Mouse (Mus musculus): ENCODE measurements around the gene Chchd6. TPM values are rescaled to one million over a fixed set of nuclear protein-coding genes. Genes with fewer than 3 reads are reported as not detected.
A peak's percentile ranks its signal among the peaks of the same experiment; 100 is the strongest.

Chchd6 gene
- total and polyA plus RNA-seq, 2 experiments from 2014 or later = 105 to 180 TPM

GRCm38 (mm10) chr6:89555971-89556370, 39.5 kb downstream of the Chchd6 start:
- Histone ChIP-seq H3K27me3 (ENCODE audit: insufficient read depth, low read length) (no peaks in the 10 kb centered on the region), H3K4me1 (ENCODE audit: insufficient read depth, low read length) (no peaks in the 10 kb centered on the region), H3K36me3 (ENCODE audit: insufficient read depth, low read length) (0 out of 2 replicates have a peak, but pooled peaks cover 4% of the 10 kb centered on the region), H3K4me3 (ENCODE audit: low read length) (no peak overlapping the region), H3K9ac (replicated peaks; ENCODE audit: low read length) (no peak overlapping the region), H3K27ac (no peak overlapping the region), H3K9me3 (ENCODE audit: low read length) (no peaks in the 10 kb centered on the region), H3K4me2 (ENCODE audit: low read depth, low read length) (no peak overlapping the region)
- no peak for DNase-seq (ENCODE audit: low spot score)
- WGBS = 80% methylated on average over 1 of the region's 1 CpGs
- TF ChIP-seq CTCF (IDR thresholded peaks at IDR 0.05; ENCODE audit: low read depth) = no peak
- no peak for ATAC-seq

GRCm38 (mm10) chr6:89554029-89554428, 41.4 kb downstream of the Chchd6 start:
- Histone ChIP-seq H3K27ac (no peak overlapping the region), H3K4me3 (ENCODE audit: low read length) (no peak overlapping the region), H3K36me3 (ENCODE audit: insufficient read depth, low read length) (0 out of 2 replicates have a peak, but pooled peaks cover 4% of the 10 kb centered on the region), H3K4me1 (ENCODE audit: insufficient read depth, low read length) (no peaks in the 10 kb centered on the region), H3K4me2 (ENCODE audit: low read depth, low read length) (no peak overlapping the region), H3K27me3 (ENCODE audit: insufficient read depth, low read length) (no peaks in the 10 kb centered on the region), H3K9me3 (ENCODE audit: low read length) (no peaks in the 10 kb centered on the region), H3K9ac (replicated peaks; ENCODE audit: low read length) (no peak overlapping the region)
- ATAC-seq (no peak), DNase-seq (ENCODE audit: low spot score) (no peak)
- 81% methylated on average over 5 of the region's 5 CpGs for WGBS
- no peak for TF ChIP-seq CTCF (IDR thresholded peaks at IDR 0.05; ENCODE audit: low read depth)

- Histone ChIP-seq H3K4me2 (ENCODE audit: low read depth, low read length) (no peak overlapping the region), H3K4me3 (ENCODE audit: low read length) (no peak overlapping the region), H3K4me1 (ENCODE audit: insufficient read depth, low read length) (no peaks in the 10 kb centered on the region), H3K27me3 (ENCODE audit: insufficient read depth, low read length) (no peaks in the 10 kb centered on the region), H3K9me3 (ENCODE audit: low read length) (no peaks in the 10 kb centered on the region), H3K36me3 (ENCODE audit: insufficient read depth, low read length) (0 out of 2 replicates have a peak, but pooled peaks cover 4% of the 10 kb centered on the region), H3K9ac (replicated peaks; ENCODE audit: low read length) (no peak overlapping the region), H3K27ac (no peak overlapping the region)
- ATAC-seq = peak; percentile 86
- TF ChIP-seq CTCF (IDR thresholded peaks at IDR 0.05; ENCODE audit: low read depth) = peak; percentile 97
- peak; percentile 90 for DNase-seq (ENCODE audit: low spot score)
- WGBS = 3% methylated on average over 4 of the region's 4 CpGs
Observed at GRCm38 (mm10) chr6:89553012-89553704, 42.3 kb downstream of the Chchd6 start.

- Histone ChIP-seq H3K27me3 (ENCODE audit: insufficient read depth, low read length) (no peaks in the 10 kb centered on the region), H3K9ac (replicated peaks; ENCODE audit: low read length) (no peak overlapping the region), H3K4me1 (ENCODE audit: insufficient read depth, low read length) (no peaks in the 10 kb centered on the region), H3K4me3 (ENCODE audit: low read length) (no peak overlapping the region), H3K27ac (no peak overlapping the region), H3K36me3 (ENCODE audit: insufficient read depth, low read length) (0 out of 2 replicates have a peak, but pooled peaks cover 4% of the 10 kb centered on the region), H3K9me3 (ENCODE audit: low read length) (no peaks in the 10 kb centered on the region), H3K4me2 (ENCODE audit: low read depth, low read length) (no peak overlapping the region)
- no peak for DNase-seq (ENCODE audit: low spot score)
- ATAC-seq = peak; percentile 24; the same call in 1 of the 2 replicates
- WGBS = 80% methylated on average over 6 of the region's 6 CpGs
- TF ChIP-seq CTCF (IDR thresholded peaks at IDR 0.05; ENCODE audit: low read depth) = no peak
Observed at GRCm38 (mm10) chr6:89552321-89553011, 43.0 kb downstream of the Chchd6 start.

- H3K4me2 ChIP-seq (ENCODE audit: low read depth, low read length) = no peak overlapping the region
- ATAC-seq (no peak), DNase-seq (ENCODE audit: low spot score) (no peak)
- WGBS = 53% methylated on average over 3 of the region's 3 CpGs
- no peaks in the 10 kb centered on the region for H3K27me3 ChIP-seq (ENCODE audit: insufficient read depth, low read length)
- no peaks in the 10 kb centered on the region for H3K9me3 ChIP-seq (ENCODE audit: low read length)
- H3K36me3 ChIP-seq (ENCODE audit: insufficient read depth, low read length) = no peaks in the 10 kb centered on the region
- H3K4me3 ChIP-seq (ENCODE audit: low read length) = no peak overlapping the region
- H3K4me1 ChIP-seq (ENCODE audit: insufficient read depth, low read length) = no peaks in the 10 kb centered on the region
- no peak overlapping the region for H3K27ac ChIP-seq
- no peak overlapping the region for H3K9ac ChIP-seq (replicated peaks; ENCODE audit: low read length)
- no peak for TF ChIP-seq CTCF (IDR thresholded peaks at IDR 0.05; ENCODE audit: low read depth)
Observed at GRCm38 (mm10) chr6:89549157-89549556, 46.3 kb downstream of the Chchd6 start.

- H3K27me3 ChIP-seq (ENCODE audit: insufficient read depth, low read length) = no peaks in the 10 kb centered on the region
- WGBS = 91% methylated on average over 3 of the region's 3 CpGs
- DNase-seq (ENCODE audit: low spot score) = no peak
Observed at GRCm38 (mm10) chr6:89547951-89548350, 47.5 kb downstream of the Chchd6 start.

More at GRCm38 (mm10) chr6:89547951-89548350, 47.5 kb downstream of the Chchd6 start:
- Histone ChIP-seq H3K36me3 (ENCODE audit: insufficient read depth, low read length) (no peaks in the 10 kb centered on the region), H3K4me2 (ENCODE audit: low read depth, low read length) (no peak overlapping the region), H3K9ac (replicated peaks; ENCODE audit: low read length) (no peak overlapping the region), H3K4me1 (ENCODE audit: insufficient read depth, low read length) (no peaks in the 10 kb centered on the region), H3K27ac (no peak overlapping the region), H3K4me3 (ENCODE audit: low read length) (no peak overlapping the region), H3K9me3 (ENCODE audit: low read length) (no peaks in the 10 kb centered on the region)
- TF ChIP-seq CTCF (IDR thresholded peaks at IDR 0.05; ENCODE audit: low read depth) = no peak
- ATAC-seq = no peak

Measured in hindbrain, postnatal 0 days (tissue).